Mouse (Mus musculus) gastrocnemius, adult 8-10 months (tissue): Measurements from ENCODE around the gene Gm7982. TPM values are rescaled to one million over a fixed set of nuclear protein-coding genes. Genes with fewer than 3 reads are reported as not detected.
"Not testable (repeated sequence)": the region's sequence is repeated elsewhere in the genome, so short reads cannot be mapped to it uniquely, and the experiment has no call there.

Experiments used
- DNase-seq, 2 experiments: peaks; one replicate each; pipeline ENCODE4 v3.0.0; 2022; ENCODE audit warnings: low spot score in 2 of 2
- total RNA-seq, 4 experiments: library from RNA; stranded (reverse); gene quantifications; 2 replicates each; pipeline ENCODE4 v1.2.4; 2022

The Gm7982 gene
- total RNA-seq = not detected

DNA sequence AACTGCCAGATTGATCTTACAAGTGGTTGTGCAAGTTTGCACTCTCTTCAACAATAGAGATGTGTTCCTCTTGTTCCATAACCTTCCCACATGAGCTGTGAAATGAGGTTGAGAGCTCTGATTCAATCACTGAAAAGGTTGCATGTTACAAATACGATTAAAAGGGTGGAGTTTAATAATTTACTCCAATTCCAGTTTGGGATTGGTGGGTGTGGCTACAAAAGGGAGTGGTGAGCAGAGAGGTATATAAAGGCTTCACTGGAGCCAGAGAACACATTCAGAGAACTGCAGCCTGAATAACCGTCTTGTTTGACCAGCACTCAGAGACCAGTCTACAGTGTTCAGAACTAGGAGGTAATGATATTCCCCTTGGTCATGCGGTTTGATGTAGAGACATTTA is at the start of gene Gm7982:
Gene Gm7982, plus strand, starts transcription at position 301 of the 400 bp plus-strand sequence.
- DNase-seq = not testable (repeated sequence)

DNA sequence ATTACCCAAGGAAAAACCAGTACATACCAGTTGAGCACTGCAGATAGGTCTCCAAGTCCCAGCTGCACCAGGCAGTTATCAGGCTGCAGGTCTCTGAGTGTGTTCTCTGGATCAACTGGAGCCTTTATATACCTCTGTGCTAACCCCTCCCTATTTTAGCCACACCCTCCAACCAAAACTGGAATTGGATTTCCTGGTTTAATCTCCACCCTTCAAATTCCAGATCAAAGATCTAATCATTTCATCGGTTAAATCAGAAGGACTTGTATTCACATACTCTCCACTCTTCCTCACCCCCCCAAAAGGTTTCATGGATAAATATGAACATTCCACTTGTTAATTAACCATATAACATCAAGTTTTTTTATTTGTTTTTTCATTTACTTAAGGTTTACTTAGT is 5.7 kb upstream of the Gm7982 start, which contains the start of gene Gm7978:
Gene Gm7978, minus strand, starts transcription at position 101 of the 400 bp plus-strand sequence.
- DNase-seq = not testable (repeated sequence)

DNA sequence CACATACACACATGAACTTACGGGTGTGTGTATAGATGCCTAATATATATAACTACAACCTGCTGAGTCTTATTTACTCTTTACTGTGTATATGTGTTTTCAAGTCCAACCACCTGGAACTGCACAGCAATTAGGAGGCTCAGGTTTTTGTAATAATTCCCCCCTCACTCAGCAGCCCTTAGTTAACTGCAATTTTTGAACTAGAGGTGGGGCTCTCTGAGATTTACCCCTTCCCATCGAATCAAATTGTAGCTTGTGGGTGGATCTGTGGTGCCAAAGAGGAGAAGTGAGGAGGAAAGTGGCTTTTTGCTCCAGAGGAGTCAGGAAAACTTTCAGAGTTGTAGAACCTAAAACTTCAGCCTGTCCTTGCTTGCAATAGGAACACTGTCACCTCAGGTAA is 33.9 kb downstream of the Gm7982 start, which contains the start of gene E330014E10Rik:
Gene E330014E10Rik, plus strand, starts transcription at position 301 of the 400 bp plus-strand sequence.
- not testable (repeated sequence) for DNase-seq

Other genes with a start within 250 kb of the Gm7982 start
- gene Gm3286, start 231.3 kb upstream of the Gm7982 start, total RNA-seq = not detected
- gene Gm7971, start 147.1 kb upstream of the Gm7982 start, total RNA-seq = not detected
- gene Gm7978, start 5.8 kb upstream of the Gm7982 start, total RNA-seq = not detected
- not detected for gene E330014E10Rik, start 34.0 kb downstream of the Gm7982 start, total RNA-seq
- 1 to 10 TPM in 1 of 4 experiments, under 1 TPM in 2, not detected in 1; 0.73 to 1.2 (median 0.76) TPM for gene Cxcl13, start 214.9 kb downstream of the Gm7982 start, total RNA-seq